Mouse (Mus musculus): ENCODE measurements at regions not wholly inside any gene's neighbourhood (a gene's known extent, or its start where the extent isn't known, plus 50 kb on each side); places are given as distances from the start of the nearest gene placed in this dataset.

DNA sequence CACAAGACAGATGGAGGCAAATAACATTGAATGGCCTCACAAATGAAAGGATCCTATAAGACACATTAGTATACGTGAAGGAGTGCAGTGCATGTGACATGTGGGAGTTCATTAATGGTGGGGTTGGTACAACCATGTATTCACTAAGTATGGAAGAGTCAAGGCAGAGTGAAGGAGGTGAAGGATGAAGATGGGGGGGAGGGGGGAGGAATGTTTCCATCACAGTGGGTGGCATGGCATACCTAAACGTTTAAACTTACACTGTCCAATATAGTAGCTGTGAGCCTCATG is 386.5 kb upstream of the Pik3r1 start:
- ATAC-seq = no peak
- Histone ChIP-seq H3K27ac (no peak overlapping the region), H3K4me1 (ENCODE audit: insufficient read depth, low read length) (peaks cover 3% of the 10 kb centered on the region; the same call in 1 of the 2 replicates), H3K36me3 (ENCODE audit: insufficient read depth, low read length) (no peaks in the 10 kb centered on the region), H3K4me2 (ENCODE audit: low read depth, low read length) (no peak overlapping the region), H3K27me3 (ENCODE audit: insufficient read depth, low read length) (no peaks in the 10 kb centered on the region), H3K4me3 (ENCODE audit: low read length) (no peak overlapping the region), H3K9ac (replicated peaks; ENCODE audit: low read length) (no peak overlapping the region), H3K9me3 (ENCODE audit: low read length) (no peaks in the 10 kb centered on the region)
- DNase-seq (ENCODE audit: low spot score) = no peak
- WGBS = 43% methylated on average over 2 of the region's 2 CpGs
- TF ChIP-seq CTCF (IDR thresholded peaks at IDR 0.05; ENCODE audit: low read depth) = no peak

GRCm38 (mm10) chr13:102157369-102158130 is 389.5 kb upstream of the Pik3r1 start:
- Histone ChIP-seq H3K4me2 (ENCODE audit: low read depth, low read length) (no peak overlapping the region), H3K9me3 (ENCODE audit: low read length) (no peaks in the 10 kb centered on the region), H3K4me1 (ENCODE audit: insufficient read depth, low read length) (peaks cover 3% of the 10 kb centered on the region; the same call in 1 of the 2 replicates), H3K36me3 (ENCODE audit: insufficient read depth, low read length) (no peaks in the 10 kb centered on the region), H3K27ac (no peak overlapping the region), H3K27me3 (ENCODE audit: insufficient read depth, low read length) (no peaks in the 10 kb centered on the region), H3K9ac (replicated peaks; ENCODE audit: low read length) (no peak overlapping the region), H3K4me3 (ENCODE audit: low read length) (no peak overlapping the region)
- TF ChIP-seq CTCF (IDR thresholded peaks at IDR 0.05; ENCODE audit: low read depth) = no peak
- DNase-seq (ENCODE audit: low spot score) = no peak
- no peak for ATAC-seq
- 42% methylated on average over 6 of the region's 6 CpGs for WGBS

DNA sequence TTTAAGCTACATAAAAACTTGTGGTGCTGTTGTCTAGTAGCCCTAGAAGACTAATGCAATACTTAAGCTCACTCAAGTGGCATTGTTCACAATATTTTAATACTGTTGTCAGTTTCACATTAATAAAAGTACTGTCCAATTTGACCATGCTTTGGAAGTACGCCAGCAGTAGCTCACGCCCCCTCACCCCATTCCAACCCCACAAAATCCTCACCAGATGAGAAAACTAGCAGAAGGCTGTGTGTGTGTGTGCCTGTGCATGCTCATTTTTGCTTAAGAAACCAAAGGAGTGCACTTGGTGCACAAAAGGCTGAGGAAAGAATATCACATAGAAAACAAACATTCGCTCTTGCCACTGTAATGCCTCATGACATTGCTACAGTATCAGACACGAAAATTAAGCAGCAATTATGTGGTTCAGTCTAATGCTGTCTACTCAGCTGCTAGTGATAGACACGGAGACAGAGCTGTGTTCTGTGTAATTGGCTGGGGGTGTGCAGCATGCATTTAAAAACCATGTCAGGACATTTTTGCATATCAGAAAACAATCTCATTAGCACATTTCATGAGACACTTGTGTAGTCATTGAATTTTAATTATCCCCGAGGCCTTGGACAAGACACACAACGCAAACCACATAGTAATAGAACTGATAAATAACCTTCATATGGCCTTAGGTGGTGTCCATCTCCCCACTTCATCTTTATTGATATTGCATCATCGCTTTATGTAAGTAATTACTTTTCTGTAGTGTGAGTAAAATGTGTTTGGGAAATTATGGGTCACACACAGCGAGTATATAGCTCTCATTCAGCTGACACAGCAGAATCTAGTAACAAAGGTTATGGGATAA is 405.6 kb upstream of the Pik3r1 start:
- no peak overlapping the region for H3K4me2 ChIP-seq (ENCODE audit: low read depth, low read length)
- TF ChIP-seq CTCF (IDR thresholded peaks at IDR 0.05; ENCODE audit: low read depth) = no peak
- no peak; the same call in 1 of the 2 replicates for ATAC-seq
- no peak overlapping the region for H3K27ac ChIP-seq
- H3K36me3 ChIP-seq (ENCODE audit: insufficient read depth, low read length) = no peaks in the 10 kb centered on the region
- no peak for DNase-seq (ENCODE audit: low spot score)
- no peak overlapping the region for H3K9ac ChIP-seq (replicated peaks; ENCODE audit: low read length)
- H3K27me3 ChIP-seq (ENCODE audit: insufficient read depth, low read length) = no peaks in the 10 kb centered on the region
- whole genome bisulfite sequencing = 72% methylated on average over 9 of the region's 9 CpGs
- no peaks in the 10 kb centered on the region for H3K9me3 ChIP-seq (ENCODE audit: low read length)
- no peak overlapping the region for H3K4me3 ChIP-seq (ENCODE audit: low read length)
- H3K4me1 ChIP-seq (ENCODE audit: insufficient read depth, low read length) = no peaks in the 10 kb centered on the region

DNA sequence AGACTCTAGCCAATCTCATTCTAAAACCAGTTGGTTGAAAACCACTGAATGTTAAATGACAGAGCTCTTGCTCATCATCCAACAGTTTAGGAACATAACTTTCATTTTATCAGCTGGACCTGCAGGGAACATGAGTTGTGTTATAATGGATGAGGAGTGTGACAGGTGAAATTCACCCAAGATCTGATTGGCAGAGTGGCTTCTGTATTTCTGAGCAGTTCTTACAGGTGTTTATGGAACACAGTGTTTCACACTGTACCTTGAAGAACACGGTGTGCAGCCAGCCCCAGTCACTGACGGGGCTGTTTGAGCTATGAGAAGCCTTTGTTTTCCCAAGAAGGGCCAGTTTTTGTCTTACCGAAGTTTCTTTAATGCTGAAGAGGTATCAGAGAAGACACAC is 406.4 kb upstream of the Pik3r1 start:
- Histone ChIP-seq H3K27me3 (ENCODE audit: insufficient read depth, low read length) (no peaks in the 10 kb centered on the region), H3K36me3 (ENCODE audit: insufficient read depth, low read length) (no peaks in the 10 kb centered on the region), H3K4me1 (ENCODE audit: insufficient read depth, low read length) (no peaks in the 10 kb centered on the region), H3K9ac (replicated peaks; ENCODE audit: low read length) (no peak overlapping the region), H3K4me3 (ENCODE audit: low read length) (no peak overlapping the region), H3K4me2 (ENCODE audit: low read depth, low read length) (no peak overlapping the region), H3K27ac (no peak overlapping the region), H3K9me3 (ENCODE audit: low read length) (no peaks in the 10 kb centered on the region)
- 88% methylated on average over 3 of the region's 3 CpGs for WGBS
- TF ChIP-seq CTCF (IDR thresholded peaks at IDR 0.05; ENCODE audit: low read depth) = no peak
- no peak for ATAC-seq
- DNase-seq (ENCODE audit: low spot score) = no peak

DNA sequence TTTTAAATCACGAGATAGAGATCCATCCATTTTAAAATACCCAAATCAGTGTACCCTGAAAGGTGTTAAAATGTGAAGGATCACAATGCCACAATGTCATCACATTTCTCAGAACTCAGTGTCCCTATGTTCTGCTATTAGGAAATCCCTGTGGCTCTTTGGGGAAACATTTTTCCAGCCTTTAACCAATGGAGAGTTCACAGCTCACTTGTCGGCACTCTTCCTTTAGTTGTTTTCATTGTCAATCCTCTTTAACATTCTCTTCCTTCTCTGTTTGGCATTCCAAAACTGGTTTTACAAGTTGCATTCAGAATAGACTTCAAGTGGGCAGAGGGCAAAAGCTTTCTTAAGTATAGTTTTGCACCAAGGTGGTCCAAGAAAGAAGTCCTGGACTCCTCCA is 406.9 kb upstream of the Pik3r1 start:
- no peak overlapping the region for H3K9ac ChIP-seq (replicated peaks; ENCODE audit: low read length)
- DNase-seq (ENCODE audit: low spot score) = no peak
- H3K27me3 ChIP-seq (ENCODE audit: insufficient read depth, low read length) = no peaks in the 10 kb centered on the region
- no peak for ATAC-seq
- H3K36me3 ChIP-seq (ENCODE audit: insufficient read depth, low read length) = no peaks in the 10 kb centered on the region
- no peaks in the 10 kb centered on the region for H3K4me1 ChIP-seq (ENCODE audit: insufficient read depth, low read length)
- H3K4me3 ChIP-seq (ENCODE audit: low read length) = no peak overlapping the region
- H3K9me3 ChIP-seq (ENCODE audit: low read length) = no peaks in the 10 kb centered on the region
- H3K4me2 ChIP-seq (ENCODE audit: low read depth, low read length) = no peak overlapping the region
- 87% methylated on average over 2 of the region's 2 CpGs for WGBS
- no peak for TF ChIP-seq CTCF (IDR thresholded peaks at IDR 0.05; ENCODE audit: low read depth)
- H3K27ac ChIP-seq = no peak overlapping the region

DNA sequence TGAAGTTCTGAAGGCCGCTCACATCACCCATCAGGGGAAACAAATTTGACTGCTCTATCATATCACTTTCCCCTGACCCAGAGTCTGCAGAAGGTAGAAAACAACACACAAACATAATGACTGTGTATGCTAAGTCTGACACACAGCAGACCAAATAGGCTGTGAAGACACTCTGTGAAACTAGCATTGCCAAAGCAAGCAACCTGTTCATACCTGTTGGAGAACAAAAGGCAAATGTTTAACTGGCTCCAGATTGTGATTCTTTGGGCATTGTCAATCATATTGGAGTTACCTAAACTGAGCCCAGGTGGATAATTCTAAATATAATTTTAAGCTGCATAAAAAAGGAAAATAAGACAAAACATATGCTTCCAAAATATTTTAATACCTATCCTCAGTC is 407.4 kb upstream of the Pik3r1 start:
- DNase-seq (ENCODE audit: low spot score) = no peak
- no peak for TF ChIP-seq CTCF (IDR thresholded peaks at IDR 0.05; ENCODE audit: low read depth)
- Histone ChIP-seq H3K4me3 (ENCODE audit: low read length) (no peak overlapping the region), H3K4me2 (ENCODE audit: low read depth, low read length) (no peak overlapping the region), H3K27me3 (ENCODE audit: insufficient read depth, low read length) (no peaks in the 10 kb centered on the region), H3K4me1 (ENCODE audit: insufficient read depth, low read length) (no peaks in the 10 kb centered on the region), H3K36me3 (ENCODE audit: insufficient read depth, low read length) (no peaks in the 10 kb centered on the region), H3K9me3 (ENCODE audit: low read length) (no peaks in the 10 kb centered on the region), H3K27ac (no peak overlapping the region), H3K9ac (replicated peaks; ENCODE audit: low read length) (no peak overlapping the region)
- WGBS = 100% methylated on average over 1 of the region's 1 CpGs
- ATAC-seq = no peak

DNA sequence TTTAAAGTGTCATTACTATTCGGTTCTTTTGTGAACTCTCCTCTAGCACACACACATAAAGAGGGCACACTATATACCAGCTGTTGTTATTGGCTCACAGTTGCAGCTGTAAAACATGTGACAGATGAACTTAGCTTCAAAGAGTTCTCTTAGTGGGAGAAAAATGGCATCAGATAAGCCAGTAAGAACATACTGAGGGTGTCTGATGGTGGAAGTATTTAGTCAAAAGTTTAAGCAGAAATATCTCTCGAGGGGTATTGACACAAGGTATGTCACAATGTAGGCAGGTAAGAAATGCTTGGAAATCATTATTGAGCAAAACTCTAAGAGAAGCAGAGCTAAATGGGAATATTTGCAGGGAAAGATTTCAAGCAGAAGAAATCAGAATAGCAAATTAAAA is 408.4 kb upstream of the Pik3r1 start:
- Histone ChIP-seq H3K9me3 (ENCODE audit: low read length) (no peaks in the 10 kb centered on the region), H3K9ac (replicated peaks; ENCODE audit: low read length) (no peak overlapping the region), H3K4me1 (ENCODE audit: insufficient read depth, low read length) (no peaks in the 10 kb centered on the region), H3K27me3 (ENCODE audit: insufficient read depth, low read length) (no peaks in the 10 kb centered on the region), H3K4me3 (ENCODE audit: low read length) (no peak overlapping the region), H3K27ac (no peak overlapping the region), H3K36me3 (ENCODE audit: insufficient read depth, low read length) (no peaks in the 10 kb centered on the region), H3K4me2 (ENCODE audit: low read depth, low read length) (no peak overlapping the region)
- TF ChIP-seq CTCF (IDR thresholded peaks at IDR 0.05; ENCODE audit: low read depth) = no peak
- ATAC-seq = no peak
- DNase-seq (ENCODE audit: low spot score) = no peak
- 81% methylated on average over 2 of the region's 2 CpGs for WGBS
